Comparison of ENCODE assay signal across 8 mouse cellular contexts in genomic region chr2:150217600-150218362, GRCm38 (mm10). TPM values are rescaled to one million over a fixed set of nuclear protein-coding genes. Genes with fewer than 3 reads are reported as not detected.
DNase-seq lines count a peak whose midpoint lies in the region; ATAC-seq and TF ChIP-seq lines count a peak whose summit lies in the region.
"Not testable (repeated sequence)": the region's sequence is repeated elsewhere in the genome, so short reads cannot be mapped to it uniquely, and the experiment has no call there.

Gene Zfp937 (plus strand): TSS chr2:150218073.

- intact Hi-C loops in heart, postnatal 14 days (cut with DNase I): loop anchor here (5.0 kb wide), 1 partner anchor 235 kb away; the partner anchor contains the start of gene Zfp442

- H3K4me2 ChIP-seq in forebrain, embryonic 16.5 days (ENCODE audit: low read length): peak within 1 kb of the TSS; percentile 51
- H3K4me2 ChIP-seq in liver, embryonic 14.5 days (ENCODE audit: low read depth): peak within 1 kb of the TSS; percentile 42
- H3K4me2 ChIP-seq in stomach, postnatal 0 days (replicated peaks; ENCODE audit: low read depth): peak within 1 kb of the TSS; percentile 45

- peak within 1 kb of the TSS; percentile 46 for H3K4me3 ChIP-seq in forebrain, embryonic 16.5 days (replicated peaks; ENCODE audit: low read length)
- peak within 1 kb of the TSS; percentile 30 to 67 for H3K4me3 ChIP-seq in liver, embryonic 14.5 days (ENCODE audit: insufficient read depth in 1 of 2, low read depth in 2 of 2, low read length in 2 of 2)
- H3K4me3 ChIP-seq in stomach, postnatal 0 days (ENCODE audit: low read depth, low read length): peak within 1 kb of the TSS; percentile 33

- not testable (repeated sequence) for H3K9me3 ChIP-seq in forebrain, embryonic 16.5 days (ENCODE audit: control insufficient read depth, low read length); liver, embryonic 14.5 days (ENCODE audit: control insufficient read depth, low read length); stomach, postnatal 0 days (ENCODE audit: control insufficient read depth, low read length)

- not testable (repeated sequence) for TF ChIP-seq CTCF in liver, embryonic 14.5 days (IDR thresholded peaks at IDR 0.05; ENCODE audit: low read depth); stomach, postnatal 0 days (IDR thresholded peaks at IDR 0.05; ENCODE audit: low read depth)

- ATAC-seq in forebrain, embryonic 16.5 days: peak; percentile 100
- ATAC-seq in liver, embryonic 14.5 days (ENCODE audit: insufficient read depth): peak; percentile 93
- ATAC-seq in stomach, postnatal 0 days (ENCODE audit: low FRiP score, low TSS enrichment): peak; percentile 100

- H3K27me3 ChIP-seq in forebrain, embryonic 16.5 days (replicated peaks; ENCODE audit: control insufficient read depth, insufficient read depth, low read length); liver, embryonic 14.5 days (ENCODE audit: control insufficient read depth, insufficient read depth, low read length); stomach, postnatal 0 days (ENCODE audit: control insufficient read depth, insufficient read depth, low read length): not testable (repeated sequence)

- not testable (repeated sequence) for H3K4me1 ChIP-seq in forebrain, embryonic 16.5 days (replicated peaks; ENCODE audit: control insufficient read depth, insufficient read depth, low read length); liver, embryonic 14.5 days (replicated peaks; ENCODE audit: control insufficient read depth in 2 of 2, insufficient read depth in 2 of 2, low read length in 1 of 2); stomach, postnatal 0 days (replicated peaks; ENCODE audit: control insufficient read depth, insufficient read depth)

- 5% methylated on average over 15 of the region's 15 CpGs for WGBS in forebrain, embryonic 16.5 days
- WGBS in liver, embryonic 14.5 days (ENCODE audit: insufficient replicate concordance): 4% methylated on average over 15 of the region's 15 CpGs
- WGBS in stomach, postnatal 0 days: 0% methylated on average over 15 of the region's 15 CpGs

- not testable (repeated sequence) for H3K36me3 ChIP-seq in forebrain, embryonic 16.5 days (ENCODE audit: control insufficient read depth, insufficient read depth); liver, embryonic 14.5 days (replicated peaks; ENCODE audit: control insufficient read depth, insufficient read depth, low read depth); stomach, postnatal 0 days (ENCODE audit: control insufficient read depth, insufficient read depth, low read length)

- not testable (repeated sequence) for TF ChIP-seq EP300 in liver, embryonic 14.5 days (IDR thresholded peaks at IDR 0.05; ENCODE audit: low read depth); stomach, postnatal 0 days (optimal IDR thresholded peaks at IDR 0.05)

- H3K9ac ChIP-seq in forebrain, embryonic 16.5 days (replicated peaks; ENCODE audit: low read depth, low read length): peak within 1 kb of the TSS; percentile 51
- not testable (repeated sequence) for H3K9ac ChIP-seq in liver, embryonic 14.5 days (replicated peaks); stomach, postnatal 0 days (ENCODE audit: low read length)

- peak; percentile 35 for DNase-seq in CD4-positive, CD25-positive, alpha-beta regulatory T cell, adult 2 months (ENCODE audit: low read depth, low spot score)
- DNase-seq in cerebellum, adult 11-12 months: peak; percentile 90
- DNase-seq in heart, postnatal 14 days: peak; percentile 69 to 72
- DNase-seq in kidney, postnatal 4 days: peak; percentile 82 to 89
- DNase-seq in liver, embryonic 14.5 days (ENCODE audit: low read depth in 3 of 3, low spot score in 3 of 3): peak in 2 of 3 experiments; percentile 1
- DNase-seq in neural tube, embryonic 10.5 days (ENCODE audit: extremely low spot score, low spot score): peak; percentile 68
- peak; percentile 56 for DNase-seq in stomach, postnatal 0 days (ENCODE audit: low spot score)

- not testable (repeated sequence) for H3K27ac ChIP-seq in forebrain, embryonic 16.5 days (ENCODE audit: low read length); liver, embryonic 14.5 days
- H3K27ac ChIP-seq in stomach, postnatal 0 days (replicated peaks): 0 out of 2 replicates have a peak within 1 kb of the TSS, but pooled peaks have one; percentile 18

RNA-seq across cellular contexts. Expression of gene Zfp937, which starts in this region (rescaled TPM):
- 11.7 and 13.3 TPM in 2 replicates for polyA plus RNA-seq in forebrain, embryonic 16.5 days (2015; fragmentation: Nextera tagmentation; extraction: Ambion mirVana)
- total RNA-seq in heart, postnatal 14 days (2021): 1 to 10 TPM; 2.7 TPM
- polyA plus RNA-seq in liver, embryonic 14.5 days (2012; rRNA removed): 0.15 and 0.23 TPM in 2 replicates
- polyA plus RNA-seq in liver, embryonic 14.5 days (2014; fragmentation: Nextera tagmentation; extraction: Ambion mirVana): 0.72 and 0.75 TPM in 2 replicates
- polyA plus RNA-seq in stomach, postnatal 0 days (2015; fragmentation: Nextera tagmentation; extraction: Ambion mirVana): 2.4 and 2.7 TPM in 2 replicates

Comparison
In these comparisons a context has a peak if more than half of its experiments do, and no peak if none do; other contexts are left out.
1. Peak in DNase-seq, ATAC-seq, H3K4me3 ChIP-seq and H3K4me2 ChIP-seq in liver, embryonic 14.5 days; RNA of the gene not detected or under 1 TPM.
2. DNase-seq: peak in every context shown above with its lines; median percentile 90 in cerebellum, adult 11-12 months; 86 in kidney, postnatal 4 days; 70 in heart, postnatal 14 days; 68 in neural tube, embryonic 10.5 days; 56 in stomach, postnatal 0 days; 35 in CD4-positive, CD25-positive, alpha-beta regulatory T cell, adult 2 months; 1 in liver, embryonic 14.5 days.